Mouse (Mus musculus): ENCODE data around the gene Atl1.

The Atl1 gene

DNA sequence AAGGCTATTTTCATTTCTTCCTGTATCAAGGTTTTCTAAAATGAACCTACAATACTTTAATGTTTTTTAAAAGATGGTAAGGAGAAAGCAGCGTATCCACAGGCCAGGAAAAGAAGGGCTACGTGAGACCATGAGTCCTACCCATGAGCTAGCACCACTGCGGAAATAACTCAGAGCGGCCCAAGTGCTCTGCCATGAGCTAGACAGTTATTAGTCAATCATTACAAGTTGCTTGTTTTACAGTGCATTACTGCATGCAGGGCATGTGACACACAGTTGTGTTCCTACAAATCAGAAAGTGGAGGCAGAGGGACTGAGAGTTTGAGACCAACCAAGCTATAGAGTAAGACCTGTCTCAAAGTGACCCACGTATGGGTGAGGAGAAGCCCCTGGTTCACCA, 8.4 kb upstream of the Atl1 start:
- no peak for DNase-seq (ENCODE audit: low read depth, low spot score)

DNA sequence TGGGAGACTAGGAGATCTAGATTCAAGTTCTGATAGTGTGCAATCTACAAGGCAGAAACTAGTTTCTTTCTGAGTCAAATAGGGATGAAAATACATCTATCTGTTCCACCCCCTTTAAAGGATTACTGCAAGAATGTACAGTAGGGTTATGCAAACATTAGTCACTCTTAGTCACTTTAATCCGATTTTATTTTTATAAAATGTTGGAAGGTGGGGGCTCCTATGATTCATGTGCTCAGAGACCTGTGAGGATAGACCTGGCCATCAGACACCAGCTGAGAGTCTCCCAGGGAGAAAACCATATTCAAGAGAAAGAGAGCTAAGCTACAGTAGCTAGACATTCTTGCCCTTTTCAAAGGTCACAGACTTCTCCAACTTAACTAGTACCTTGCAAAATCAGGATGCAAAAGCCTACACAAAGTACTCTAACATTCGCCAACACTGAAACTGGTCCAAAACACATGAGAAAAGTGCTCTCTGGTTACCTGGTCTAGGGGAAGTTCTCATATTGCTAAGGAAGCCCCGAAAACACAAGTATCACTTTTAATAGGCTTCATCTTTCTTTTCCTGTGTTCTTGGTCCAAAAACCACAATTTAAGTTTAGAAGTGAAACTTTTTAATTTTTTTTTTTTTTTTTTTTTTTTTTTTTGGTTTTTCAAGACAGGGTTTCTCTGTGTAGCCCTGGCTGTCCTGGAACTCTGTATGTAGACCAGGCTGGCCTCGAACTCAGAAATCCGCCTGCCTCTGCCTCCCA, 7.1 kb upstream of the Atl1 start:
- no peak for DNase-seq (ENCODE audit: low read depth, low spot score)

DNA sequence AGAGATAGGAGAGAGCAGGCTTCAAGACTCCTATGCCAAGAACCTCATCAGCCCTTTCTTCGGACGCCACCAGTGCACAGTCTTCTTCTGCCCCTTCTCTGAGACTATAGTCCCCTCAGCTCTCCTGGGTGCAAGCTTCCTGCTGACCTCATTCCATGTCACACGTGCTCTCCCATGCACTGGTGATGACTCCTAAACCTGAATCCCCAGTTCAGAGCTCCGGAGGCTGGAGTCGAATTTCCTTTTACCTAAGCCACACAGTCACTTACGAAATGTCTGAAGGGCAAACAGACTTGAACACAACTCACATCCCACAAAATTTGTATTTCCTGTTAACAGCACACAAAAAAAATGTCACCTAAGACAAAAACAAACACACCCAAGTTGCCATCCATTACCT, 4.6 kb upstream of the Atl1 start:
- no peak for DNase-seq (ENCODE audit: low read depth, low spot score)

DNA sequence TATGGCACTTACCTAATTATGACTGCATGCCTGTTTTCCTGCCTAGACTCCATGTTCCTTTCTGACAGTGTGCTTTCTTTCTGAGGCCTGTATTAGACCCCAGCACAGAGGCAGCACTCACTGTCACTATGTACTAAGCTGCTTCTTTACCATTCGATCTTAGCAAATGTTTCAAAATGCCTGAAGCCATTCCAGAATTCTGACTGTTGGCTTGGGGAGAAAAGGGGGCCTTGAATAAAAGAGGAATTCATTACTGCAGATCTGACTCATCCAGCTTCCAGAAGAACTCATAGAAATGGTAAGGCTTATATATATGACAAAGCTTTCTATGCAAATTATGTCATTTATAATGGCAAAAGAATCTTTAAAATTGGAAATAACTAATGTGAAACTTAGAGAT, 4.1 kb upstream of the Atl1 start:
- no peak for DNase-seq (ENCODE audit: low read depth, low spot score)

DNA sequence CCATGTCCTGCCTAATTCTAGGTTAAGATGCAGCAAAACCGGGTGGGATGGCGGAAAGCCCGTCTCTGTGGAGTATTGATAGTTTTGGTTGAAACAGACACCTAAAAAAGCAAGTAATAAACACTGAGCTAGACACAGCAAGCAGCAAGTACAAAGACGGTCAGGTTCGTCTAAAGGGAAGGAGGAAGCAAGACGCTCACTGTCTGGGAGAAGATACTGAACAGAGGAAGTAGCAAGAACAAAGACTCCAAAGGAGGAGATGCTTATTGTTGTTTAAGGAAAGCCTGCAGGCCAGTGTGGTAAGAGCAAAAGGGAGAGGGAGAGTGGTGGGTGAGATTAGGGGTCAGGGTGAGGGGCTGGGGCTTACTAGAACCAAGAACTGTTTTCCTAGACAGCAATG, 2.4 kb upstream of the Atl1 start:
- DNase-seq (ENCODE audit: low read depth, low spot score): no peak

DNA sequence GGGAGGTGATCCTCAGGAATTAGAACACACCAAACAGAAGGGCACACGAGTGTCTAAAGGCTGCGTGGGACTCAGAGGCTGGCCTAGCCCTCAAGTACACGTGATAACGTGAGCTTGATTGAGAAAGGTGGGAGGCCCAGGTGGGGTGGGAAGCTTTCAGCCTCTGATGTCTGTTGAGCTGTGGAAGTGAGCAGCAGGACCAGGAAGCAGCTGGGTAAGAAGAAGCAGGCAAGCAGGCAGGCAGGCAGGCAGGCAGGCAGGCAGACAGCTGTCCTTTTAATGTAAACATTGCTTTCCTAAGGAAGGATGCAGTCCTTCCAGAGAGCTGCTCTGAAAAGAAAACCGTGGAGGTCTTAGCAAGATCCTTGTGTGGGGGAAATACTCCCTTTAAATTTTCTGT, 1.9 kb upstream of the Atl1 start:
- DNase-seq (ENCODE audit: low read depth, low spot score): no peak

DNA sequence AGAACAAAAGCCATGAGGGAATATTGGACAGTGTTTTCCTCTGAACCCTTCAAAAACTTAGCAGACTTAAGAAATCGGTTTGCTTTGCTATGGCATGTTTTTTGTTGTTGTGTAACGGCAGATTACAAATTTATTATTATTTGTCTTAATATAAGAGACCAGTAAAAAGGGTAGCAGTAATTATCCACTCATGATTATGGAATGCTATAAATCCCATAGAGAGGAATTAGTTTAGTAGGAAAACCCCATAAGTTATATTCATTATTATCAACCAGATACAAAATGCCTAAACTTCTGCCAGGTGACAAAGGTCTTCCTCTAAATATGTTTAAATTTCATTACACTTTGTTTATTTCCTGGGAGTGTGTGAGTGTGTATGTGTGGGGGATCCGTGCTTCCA, 693 bp upstream of the Atl1 start:
- no peak for DNase-seq (ENCODE audit: low read depth, low spot score)

DNA sequence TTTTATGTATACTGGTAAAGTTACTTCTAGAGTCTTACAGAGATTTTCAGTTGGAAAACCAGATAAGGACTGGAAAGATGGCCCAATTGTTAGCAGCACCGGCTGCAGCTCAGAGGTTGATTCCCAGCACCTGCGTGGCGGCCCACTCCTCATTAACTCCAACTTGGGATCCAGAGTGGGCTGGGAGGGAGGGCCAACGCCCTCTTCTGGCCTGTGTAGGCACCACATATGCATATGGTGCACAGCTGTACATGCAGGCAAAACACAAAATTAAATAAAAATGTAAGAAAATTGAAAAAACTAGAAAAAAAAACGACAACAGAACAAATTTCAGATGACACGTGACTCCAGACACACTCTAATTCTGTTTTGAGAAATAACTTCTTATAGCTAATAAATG, 1.5 kb downstream of the Atl1 start:
- DNase-seq (ENCODE audit: low read depth, low spot score): peak; percentile 31

DNA sequence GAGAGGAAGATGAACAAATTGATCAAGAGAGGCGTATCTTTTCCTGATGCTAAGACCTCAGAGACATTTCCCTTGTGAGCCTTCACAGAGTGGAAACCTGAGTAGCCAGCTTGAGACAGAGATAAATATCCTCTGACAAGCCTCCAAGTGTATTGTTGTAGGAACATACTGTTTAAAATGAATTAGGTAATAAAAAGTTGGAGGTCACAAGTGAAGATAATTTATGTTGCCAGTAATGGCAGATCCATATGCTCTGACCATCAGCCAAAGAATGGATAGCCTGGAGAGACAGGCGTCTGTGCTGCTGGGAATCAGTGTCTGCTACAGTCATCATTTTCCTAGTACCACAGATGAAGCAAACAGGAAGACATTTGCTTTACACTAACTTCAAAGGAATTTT, 2.6 kb downstream of the Atl1 start:
- DNase-seq (ENCODE audit: low read depth, low spot score): no peak

DNA sequence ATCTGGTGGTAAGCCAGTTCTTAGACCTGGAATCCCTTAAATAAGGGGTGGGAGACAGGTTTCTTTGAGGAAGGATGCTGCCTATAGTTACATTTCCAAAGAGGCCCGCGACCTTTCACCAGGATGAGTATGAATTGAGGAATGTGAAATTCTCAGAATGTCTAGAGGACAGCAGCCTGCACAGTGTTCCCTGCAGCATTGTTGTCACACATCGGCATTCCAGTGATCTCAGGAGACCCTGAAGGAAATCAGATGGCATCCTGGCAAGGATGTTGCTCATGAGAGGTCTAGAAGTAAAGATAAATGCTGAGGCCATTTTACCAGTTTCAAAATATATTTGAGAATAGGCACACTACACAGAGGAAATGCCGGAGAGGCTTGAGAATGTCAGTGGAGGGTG, 5.7 kb downstream of the Atl1 start:
- DNase-seq (ENCODE audit: low read depth, low spot score): no peak

DNA sequence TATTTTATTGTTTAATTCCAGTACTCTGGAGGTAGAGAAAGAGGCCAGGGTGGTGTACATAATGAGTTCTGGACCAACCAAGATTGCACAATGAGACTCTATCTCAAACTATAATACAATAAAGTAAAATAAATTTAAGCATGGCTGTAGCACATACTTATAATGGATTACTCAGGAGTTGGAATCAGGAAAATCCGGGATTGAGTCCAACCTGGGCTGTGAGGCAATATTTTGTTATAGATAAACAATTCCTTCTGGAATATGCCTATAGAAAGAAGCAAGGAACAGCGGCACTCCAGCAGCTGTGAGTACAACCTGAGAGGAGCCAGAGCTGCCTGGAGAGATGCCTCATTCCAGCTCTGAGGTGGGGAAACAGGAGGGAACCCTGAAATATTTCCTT, 12.6 kb downstream of the Atl1 start:
- no peak for DNase-seq (ENCODE audit: low read depth, low spot score)

DNA sequence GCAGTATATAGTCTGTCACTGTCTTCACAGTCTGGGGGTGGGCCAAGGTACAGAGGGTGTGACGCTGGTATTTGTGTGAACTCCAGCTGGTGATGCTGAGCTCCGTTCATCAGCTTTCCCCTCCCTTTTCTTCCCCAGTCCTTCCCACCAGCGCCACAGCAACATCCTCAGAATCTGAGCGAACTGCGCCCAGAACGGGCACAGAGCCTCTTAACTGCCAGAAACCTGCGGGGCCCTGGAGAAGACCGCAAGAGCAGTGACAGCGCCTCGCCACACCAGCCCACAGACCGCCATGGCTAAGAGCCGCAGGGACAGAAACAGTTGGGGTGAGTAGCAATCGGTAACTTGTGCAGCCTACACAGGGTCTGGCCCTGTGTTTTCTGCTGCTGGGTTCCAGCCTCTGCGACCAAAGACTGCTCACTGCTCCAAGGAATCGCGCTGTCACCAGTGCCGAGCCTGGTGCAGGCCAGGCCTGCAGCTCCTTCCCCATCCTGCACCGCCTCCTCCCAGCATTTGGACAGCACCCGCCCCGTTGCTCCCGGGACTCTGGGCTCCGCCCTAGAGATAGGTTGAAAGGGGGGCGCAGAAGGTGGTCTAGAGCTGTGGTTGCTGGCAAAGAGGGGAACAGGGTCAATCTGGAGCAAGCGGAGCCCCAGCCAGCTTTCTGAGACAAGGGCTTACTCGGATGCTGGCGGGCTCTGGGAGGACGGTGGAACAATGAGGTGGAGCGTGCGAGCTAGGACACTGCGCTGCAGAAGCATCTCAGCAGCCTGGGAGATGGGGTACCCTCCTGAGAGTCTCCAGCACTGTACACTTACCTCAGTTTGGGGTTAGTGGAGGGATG, 15.5 kb downstream of the Atl1 start:
- DNase-seq (ENCODE audit: low read depth, low spot score): peak; percentile 38

DNA sequence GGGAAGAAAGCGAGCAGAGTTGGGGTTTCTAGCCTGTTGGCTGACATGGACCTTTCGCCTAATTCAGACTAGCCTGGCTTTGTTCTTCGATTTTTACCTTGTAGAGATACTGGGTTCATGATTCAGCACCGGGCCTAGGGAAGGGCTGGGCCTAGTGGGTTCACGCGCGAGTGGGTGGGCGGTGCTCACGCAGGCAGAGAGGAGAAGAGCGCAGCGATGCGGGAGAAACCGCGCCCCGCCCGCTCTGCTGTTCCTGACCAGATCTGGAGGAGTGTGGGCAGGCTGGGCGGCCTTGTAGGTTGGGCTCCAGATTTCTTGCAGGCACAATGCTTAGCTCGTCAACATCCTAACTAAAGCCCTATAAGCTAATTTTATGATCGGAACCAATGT, 16.1 kb downstream of the Atl1 start:
- DNase-seq (ENCODE audit: low read depth, low spot score): no peak

DNA sequence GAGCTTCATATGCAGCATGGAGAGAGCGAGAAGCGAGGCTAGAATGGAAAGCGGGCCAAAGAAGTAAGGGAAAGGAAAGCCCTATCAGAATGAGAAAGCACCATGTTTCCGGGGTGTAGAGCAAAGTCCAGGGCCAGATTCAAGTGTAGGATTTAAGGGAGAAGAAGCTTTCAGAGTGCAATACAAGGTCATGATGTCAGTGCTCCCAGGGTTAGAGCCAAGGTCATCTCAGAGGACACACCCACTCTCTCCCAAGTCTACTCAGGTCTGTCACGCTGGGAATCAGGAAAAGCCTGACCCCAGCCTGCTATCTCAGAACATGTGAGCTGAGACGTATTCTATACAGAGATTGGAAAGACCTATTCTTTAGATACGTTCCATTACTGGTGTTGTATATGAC, 19.5 kb downstream of the Atl1 start:
- DNase-seq (ENCODE audit: low read depth, low spot score): peak; percentile 57

DNA sequence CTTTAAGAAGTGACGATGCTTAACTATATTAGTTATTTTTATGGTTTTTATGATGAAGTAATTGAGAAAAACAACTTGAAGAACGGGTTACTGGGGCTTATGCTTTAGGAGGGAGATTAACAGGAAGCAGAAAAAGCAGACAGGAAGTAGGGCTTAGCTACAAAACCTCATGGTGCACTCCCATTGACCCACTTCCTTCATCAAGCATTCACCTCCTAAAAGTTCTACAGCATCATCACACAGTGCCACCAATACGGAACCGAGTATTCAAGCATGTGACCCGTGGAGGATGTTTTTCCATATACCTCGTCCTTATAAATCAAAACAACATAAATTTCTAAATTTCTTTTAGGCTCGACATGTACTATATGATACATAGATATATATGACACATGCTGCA, 20.3 kb downstream of the Atl1 start:
- DNase-seq (ENCODE audit: low read depth, low spot score): no peak

DNA sequence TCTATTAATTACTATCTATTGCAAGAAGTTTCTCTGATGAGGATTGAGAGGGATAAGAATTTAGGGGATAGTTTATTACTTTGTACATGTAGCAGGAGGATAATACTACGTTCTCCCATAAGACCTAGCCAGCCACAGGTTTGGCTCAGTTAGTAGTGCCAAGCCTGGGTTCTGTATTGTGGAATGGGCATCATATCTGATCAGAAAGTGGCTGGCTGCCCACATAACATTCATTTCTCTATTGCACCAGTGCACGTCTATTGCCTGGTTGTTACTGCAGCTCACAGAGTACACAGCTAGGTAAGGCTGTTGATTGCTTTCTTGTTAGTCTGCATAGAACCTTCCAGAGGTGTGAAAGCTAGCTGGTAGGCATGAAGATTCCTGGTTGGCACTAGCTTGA, 25.5 kb downstream of the Atl1 start:
- DNase-seq (ENCODE audit: low read depth, low spot score): no peak

DNA sequence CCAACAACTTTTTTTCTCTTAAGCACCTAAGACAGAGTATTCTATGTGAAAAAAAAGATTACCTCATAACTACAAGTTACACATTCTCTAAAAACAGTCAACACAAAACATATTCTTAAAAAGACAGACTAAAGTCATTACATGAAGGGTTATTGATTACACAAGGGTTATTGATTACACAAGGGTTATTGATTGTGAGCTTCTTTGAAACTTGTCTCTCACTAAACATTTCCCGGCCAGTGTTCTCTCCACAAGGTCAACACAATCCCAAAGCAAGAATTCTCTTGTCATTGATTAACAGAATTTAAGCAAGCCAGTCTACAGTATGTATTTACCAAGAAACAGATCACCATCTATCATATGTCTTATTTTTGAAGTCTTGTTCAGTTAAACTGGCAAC, 29.7 kb downstream of the Atl1 start:
- no peak for DNase-seq (ENCODE audit: low read depth, low spot score)

DNA sequence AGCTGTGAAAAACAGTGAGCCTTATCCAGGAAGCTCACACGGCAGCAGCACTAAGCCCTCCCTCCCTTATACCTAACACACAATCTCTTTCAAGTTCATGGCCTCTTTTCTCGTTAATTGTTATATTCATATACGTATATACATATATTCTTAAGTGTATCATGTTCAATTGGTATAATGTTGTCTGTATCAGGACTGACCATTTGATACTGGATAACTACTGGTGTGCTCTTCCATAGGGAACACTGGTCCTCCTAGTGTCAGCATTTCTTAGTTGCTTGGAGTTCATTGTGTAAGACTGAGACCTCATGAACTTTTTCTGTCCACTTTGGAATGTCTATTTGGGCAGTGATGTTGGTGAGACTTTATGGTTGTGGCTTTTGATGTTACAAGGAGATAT, 30.7 kb downstream of the Atl1 start:
- no peak for DNase-seq (ENCODE audit: low read depth, low spot score)

DNA sequence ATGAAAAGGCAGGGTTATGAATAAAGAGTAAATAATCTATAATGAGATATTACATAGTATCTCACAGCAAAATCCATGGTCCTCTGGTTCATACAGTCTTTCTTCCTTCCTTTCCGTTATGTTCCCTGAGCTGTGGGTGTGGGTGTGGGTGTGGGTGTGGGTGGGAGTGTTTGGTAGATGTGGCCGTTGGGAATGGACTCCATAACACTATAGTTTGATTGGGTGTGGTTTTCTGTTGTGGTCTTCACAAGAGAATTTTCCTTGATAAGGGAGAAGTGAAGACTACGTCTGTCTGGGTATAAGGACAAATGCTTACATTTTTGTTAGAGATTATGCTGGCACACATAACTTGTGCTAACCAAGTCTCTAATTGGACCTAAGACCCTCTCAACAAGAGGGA, 31.2 kb downstream of the Atl1 start:
- DNase-seq (ENCODE audit: low read depth, low spot score): no peak

DNA sequence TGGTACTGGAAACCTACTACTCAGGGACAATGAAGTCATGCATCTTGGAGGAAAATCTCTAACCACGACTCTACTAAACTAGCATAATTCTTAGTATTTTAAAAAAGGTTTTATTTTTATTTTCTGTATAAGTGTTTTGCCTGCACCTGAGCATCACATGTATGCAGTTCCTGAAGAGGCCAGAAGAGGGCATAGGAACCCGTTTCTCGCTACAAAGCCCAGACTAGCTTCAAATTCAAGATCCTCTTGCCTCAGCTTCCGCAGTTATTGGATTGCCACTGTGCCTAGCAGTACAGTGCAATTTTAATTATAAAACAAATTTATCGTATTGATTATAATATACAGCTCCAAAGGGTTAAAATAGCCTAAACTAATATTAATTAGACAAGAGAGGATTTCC, 31.6 kb downstream of the Atl1 start:
- DNase-seq (ENCODE audit: low read depth, low spot score): peak; percentile 48

DNA sequence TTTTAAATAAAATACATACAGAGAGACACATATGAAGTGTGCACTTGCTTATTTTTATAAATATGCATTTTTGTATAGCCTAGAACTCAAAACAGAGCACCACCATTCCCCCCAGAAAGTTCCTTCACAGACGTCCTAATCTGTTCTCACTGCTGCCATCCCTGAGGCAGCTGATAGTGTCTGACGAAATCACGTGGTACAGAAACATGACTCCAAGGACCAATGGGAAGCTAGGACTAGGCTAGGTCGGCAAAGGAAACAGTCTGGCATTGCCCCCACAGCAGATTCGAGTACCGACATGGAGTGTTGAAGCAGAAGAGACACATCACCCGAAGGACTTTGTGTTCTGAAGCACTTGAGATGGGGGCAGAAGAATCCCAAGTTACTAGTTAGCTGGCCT, 34.3 kb downstream of the Atl1 start:
- DNase-seq (ENCODE audit: low read depth, low spot score): peak; percentile 62

DNA sequence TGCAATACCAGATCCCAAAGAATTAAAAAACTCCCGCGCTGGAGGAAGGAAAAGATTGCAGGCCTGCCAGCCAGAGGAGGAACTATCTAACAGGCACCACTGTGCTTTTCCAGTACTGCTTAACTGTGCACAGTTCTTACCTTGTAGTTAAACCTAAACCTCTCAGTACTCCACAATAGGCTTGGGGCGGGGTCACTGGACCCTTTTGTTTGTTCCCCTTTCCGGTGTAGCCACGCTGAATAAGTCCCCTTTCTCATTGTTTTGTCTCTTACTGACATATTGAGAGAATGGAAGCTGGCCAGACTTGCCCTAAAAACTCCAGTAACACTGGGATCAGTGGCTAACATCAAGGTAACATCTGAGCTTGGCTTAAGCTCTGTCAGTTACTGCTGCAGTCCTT, 45.3 kb downstream of the Atl1 start:
- peak; percentile 78 for DNase-seq (ENCODE audit: low read depth, low spot score)

DNA sequence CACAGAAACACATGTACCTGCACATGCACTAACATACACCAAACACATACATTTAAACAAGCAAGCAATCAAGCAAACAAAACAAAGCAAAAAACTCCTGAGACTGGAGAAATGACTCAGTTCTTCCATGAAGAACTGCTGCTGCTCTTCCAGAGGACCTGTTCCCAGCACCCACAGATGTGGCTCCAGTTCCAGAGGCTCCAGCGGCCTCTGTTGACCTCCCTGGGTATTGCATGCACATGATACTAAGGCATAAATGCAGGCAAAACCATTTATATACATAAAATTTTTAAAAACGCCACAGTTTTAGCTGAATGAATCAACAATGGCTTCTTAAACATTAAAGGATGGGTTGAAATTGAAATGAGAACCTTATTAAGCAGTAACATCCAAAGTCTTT, 46.9 kb downstream of the Atl1 start:
- DNase-seq (ENCODE audit: low read depth, low spot score): peak; percentile 36

All from ES-CJ7 (cell line).